Mouse (Mus musculus) lung, postnatal 0 days (tissue): Measurements from ENCODE around the gene Grk4. TPM values are rescaled to one million over a fixed set of nuclear protein-coding genes. Genes with fewer than 3 reads are reported as not detected.

Experiments used
- ATAC-seq: fragments of 200-750 bp; cut with Nextera tagmentation; 2 replicates; pipeline ENCODE4 v1.8.0; 2017; ENCODE audit warnings: moderate library complexity
- DNase-seq: peaks from one replicate; pipeline ENCODE4 v3.0.0-alpha.2; 2016; ENCODE audit warnings: low spot score
- H3K27ac ChIP-seq: fragments of 300-500 bp; sonication (generic); 2 replicates; pipeline ENCODE4 v1.5.1; 2014; ENCODE audit warnings: antibody characterized with exemption, mild to moderate bottlenecking, low read length, mixed read lengths
- H3K27me3 ChIP-seq: fragments of 300-500 bp; sonication (generic); replicated peaks from 2 replicates; pipeline ENCODE4 v1.6.1; 2014; ENCODE audit warnings: low read length, mixed read lengths; ENCODE audit not compliant: insufficient read depth
- H3K36me3 ChIP-seq: fragments of 300-500 bp; sonication (generic); 2 replicates; pipeline ENCODE4 v1.6.1; 2014; ENCODE audit warnings: low read length, mixed read lengths; ENCODE audit not compliant: insufficient read depth
- H3K4me1 ChIP-seq: fragments of 300-500 bp; sonication (generic); 2 replicates; pipeline ENCODE4 v1.6.1; 2014; ENCODE audit warnings: antibody characterized with exemption, low read depth, low read length, mixed read lengths; ENCODE audit not compliant: insufficient read depth
- H3K4me2 ChIP-seq: fragments of 300-500 bp; sonication (generic); replicated peaks from 2 replicates; pipeline ENCODE4 v1.6.1; 2014; ENCODE audit warnings: low read depth, mild to moderate bottlenecking, low read length, moderate library complexity, mixed read lengths
- H3K4me3 ChIP-seq: fragments of 300-500 bp; sonication (generic); 2 replicates; pipeline ENCODE4 v1.5.1; 2014; ENCODE audit warnings: low read depth, low read length
- H3K9ac ChIP-seq: fragments of 300-500 bp; sonication (generic); replicated peaks from 2 replicates; pipeline ENCODE4 v1.6.1; 2014; ENCODE audit warnings: low read depth, mild to moderate bottlenecking
- H3K9me3 ChIP-seq: fragments of 300-500 bp; sonication (generic); 2 replicates; pipeline ENCODE4 v1.6.1; 2016; ENCODE audit warnings: low read length, mixed read lengths
- CTCF ChIP-seq: IDR thresholded peaks from 2 replicates; pipeline ENCODE4 v1.5.1; 2016; ENCODE audit warnings: antibody characterized with exemption, mild to moderate bottlenecking
- EP300 ChIP-seq: IDR thresholded peaks from 2 replicates; pipeline ENCODE4 v1.6.1; 2016; ENCODE audit warnings: antibody characterized with exemption, mild to moderate bottlenecking, control low read depth
- WGBS: fragments of 180-500 bp; shearing (Covaris S2); extraction: QIAGEN DNeasy Blood & Tissue Kit; methylation state at CpG from one replicate; pipeline ENCODE4 v1.1.7; 2014; 5-methylcytosine and 5-hydroxymethylcytosine counted together
- microRNA counts: library from miRNA; unstranded; fragments of <30 nt; microRNA quantifications from one replicate; lab custom pipeline; 2015
- microRNA-seq: library from miRNA; unstranded; fragments of <30 nt; microRNA quantifications from one replicate; pipeline ENCODE4, GENCODE M21; 2016
- polyA plus RNA-seq: library from polyadenylated mRNA; unstranded; fragments of >200 nt; fragmentation: Nextera tagmentation; extraction: Ambion mirVana; gene quantifications from 2 replicates; pipeline ENCODE4 v1.2.1, GENCODE M21; 2015

Gene Grk4
- polyA plus RNA-seq, 1 experiment from 2014 or later = 5.1 TPM

DNA sequence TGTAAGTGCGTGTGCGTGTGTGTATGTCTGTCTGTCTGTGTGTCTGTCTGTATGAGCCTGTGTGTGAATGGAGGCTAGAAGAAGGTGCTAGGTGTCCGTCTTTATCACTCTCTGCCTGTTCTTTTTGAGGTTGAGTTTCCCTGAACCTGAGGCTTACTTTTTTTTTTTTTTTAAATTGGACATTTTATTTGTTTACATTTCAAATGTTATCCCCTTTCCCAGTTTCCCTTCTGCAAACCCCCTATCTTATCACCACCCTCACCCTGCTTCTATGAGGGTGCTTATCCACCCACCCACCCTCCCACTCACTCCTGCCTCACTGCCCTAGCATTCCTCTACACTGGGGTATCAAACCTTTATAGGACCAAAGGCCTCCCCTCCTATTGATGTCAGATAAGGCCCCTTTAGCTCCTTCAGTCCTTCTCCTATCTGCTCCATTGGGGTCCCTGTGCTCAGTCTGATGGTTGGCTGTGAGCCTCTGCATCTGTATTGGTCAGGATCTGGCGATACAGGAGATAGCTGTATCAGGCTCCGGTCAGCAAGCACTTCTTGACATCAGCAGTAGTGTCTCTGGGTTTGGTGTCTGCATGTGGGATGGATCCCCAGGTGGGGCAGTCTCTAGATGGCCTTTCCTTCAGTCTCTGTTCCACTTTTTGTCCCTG is 140.2 kb downstream of the Grk4 start:
- peaks cover 41% of the 10 kb centered on the region for H3K36me3 ChIP-seq
- H3K4me1 ChIP-seq = no peaks in the 10 kb centered on the region
- no peak overlapping the region for H3K4me3 ChIP-seq
- DNase-seq = no peak
- H3K9ac ChIP-seq = no peak overlapping the region
- H3K27ac ChIP-seq = no peak overlapping the region
- ATAC-seq = no peak
- WGBS = 93% methylated on average over 5 of the region's 5 CpGs
- no peak overlapping the region for H3K4me2 ChIP-seq
- H3K27me3 ChIP-seq = no peaks in the 10 kb centered on the region
- TF ChIP-seq EP300 (no peak), CTCF (no peak)
- H3K9me3 ChIP-seq = no peaks in the 10 kb centered on the region

MicroRNAs within 50 kb of the gene (microRNA counts, 519-probe panel; counts per million panel counts)
- microRNA mmu-miR-467g (lab: Ali Mortazavi, UCI) = not detected

Small RNA genes lying within 50 kb of the gene (microRNA-seq; reads per million reads assigned to microRNA genes)
- gene Mir467g = not detected

Other genes with a start within 250 kb of the Grk4 start
- gene Tnip2, start 146.4 kb upstream of the Grk4 start, polyA plus RNA-seq = 23.3 and 24.2 TPM in 2 replicates
- 7.7 and 9.2 TPM in 2 replicates for gene Sh3bp2, start 134.5 kb upstream of the Grk4 start, polyA plus RNA-seq
- 135 and 145 TPM in 2 replicates for gene Add1, start 86.7 kb upstream of the Grk4 start, polyA plus RNA-seq
- 52.1 and 75.2 TPM in 2 replicates for gene Mfsd10, start 23.2 kb upstream of the Grk4 start, polyA plus RNA-seq
- 11.1 and 11.6 TPM in 2 replicates for gene Nop14, start 231 bp upstream of the Grk4 start, polyA plus RNA-seq
- gene Htt, start 101.4 kb downstream of the Grk4 start, polyA plus RNA-seq = 3.7 and 3.8 TPM in 2 replicates
- gene Msantd1, start 247.6 kb downstream of the Grk4 start, polyA plus RNA-seq = 0.50 and 0.73 TPM in 2 replicates